Mouse (Mus musculus): ENCODE data around the gene Cntfr. TPM values are rescaled to one million over a fixed set of nuclear protein-coding genes. Genes with fewer than 3 reads are reported as not detected.
"Not testable (repeated sequence)": the region's sequence is repeated elsewhere in the genome, so short reads cannot be mapped to it uniquely, and the experiment has no call there.

Gene Cntfr
- total RNA-seq, 2 experiments from 2014 or later = 117 to 131 TPM

DNA sequence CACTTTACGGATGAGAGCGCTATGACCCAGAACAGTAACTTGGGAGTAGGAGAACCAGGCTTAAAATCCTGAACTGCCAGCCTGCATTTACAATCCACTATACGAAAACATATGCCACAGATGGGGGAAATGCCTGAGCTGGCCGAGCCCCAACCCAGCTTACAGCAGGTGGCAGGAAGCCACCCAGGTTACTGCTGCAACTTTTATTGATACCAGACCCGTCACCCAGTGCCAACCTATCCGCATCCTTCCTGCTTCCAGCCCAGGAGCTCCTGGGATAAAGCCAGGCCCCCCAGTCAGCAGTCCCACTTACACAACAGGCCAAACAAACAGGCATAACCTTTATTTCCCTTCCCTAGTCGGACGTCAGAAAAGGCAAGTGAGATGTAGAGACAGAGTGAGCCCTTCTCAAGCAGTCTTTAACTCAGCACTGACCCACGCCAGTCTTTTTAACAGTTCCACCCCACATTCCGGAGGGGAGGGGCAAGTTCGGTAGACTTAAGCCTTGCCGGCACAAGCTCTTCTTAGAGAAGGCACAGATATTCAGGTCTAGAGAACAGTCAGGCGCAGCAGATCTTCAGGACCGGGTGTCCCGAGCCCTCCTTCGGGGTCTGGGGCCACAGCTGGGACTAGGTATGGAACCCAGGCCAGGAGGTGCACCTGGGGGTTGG is 15.0 kb upstream of the Cntfr start:
- no peak for DNase-seq (ENCODE audit: low spot score in 2 of 2)

DNA sequence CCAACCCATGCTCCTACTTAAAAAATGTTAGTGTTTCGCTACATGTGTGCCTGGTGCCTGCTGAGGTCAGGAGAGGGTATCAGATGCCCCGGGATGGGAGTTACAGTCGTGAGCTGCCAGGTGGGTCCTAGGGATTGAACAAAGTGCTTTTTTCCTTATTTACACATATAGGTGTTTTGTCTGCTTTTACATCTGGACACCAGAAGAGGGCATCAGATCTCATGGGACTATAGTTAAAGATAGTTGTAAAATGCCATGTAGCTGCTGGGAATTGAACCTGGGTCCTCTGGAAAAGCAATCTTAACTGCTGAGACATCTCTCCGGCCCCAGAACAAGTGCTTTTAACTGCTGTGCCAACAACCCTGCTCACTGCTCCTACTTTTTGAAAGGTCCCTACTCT is 13.3 kb upstream of the Cntfr start:
- no peak for DNase-seq (ENCODE audit: low spot score in 2 of 2)

DNA sequence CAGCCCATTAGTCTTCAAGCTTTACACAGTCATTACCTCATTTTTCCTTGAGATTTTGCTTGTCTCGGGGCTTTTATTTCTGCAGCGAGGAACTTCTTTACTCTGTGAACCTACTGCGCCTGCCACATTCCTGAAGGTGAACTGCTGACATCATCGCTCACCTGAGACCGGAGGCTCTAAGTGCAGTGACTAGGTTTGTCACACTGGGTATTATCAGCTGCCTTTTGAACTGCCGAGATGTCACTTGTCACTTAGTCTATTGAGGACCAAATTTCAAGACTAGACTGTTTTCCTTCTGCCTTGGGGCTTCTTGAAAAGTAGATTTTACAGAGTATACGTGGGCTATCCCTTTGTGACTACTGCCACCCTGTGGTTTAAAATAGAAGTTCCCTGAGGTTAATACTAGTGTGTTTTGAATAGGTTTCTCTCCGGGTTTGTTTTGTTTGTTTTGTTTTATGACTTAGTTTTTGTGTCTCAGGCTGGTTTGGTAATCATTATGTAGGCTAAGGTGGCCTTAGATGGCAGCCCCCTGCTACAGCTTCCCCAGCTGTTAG is 11.4 kb upstream of the Cntfr start:
- no peak for DNase-seq (ENCODE audit: low spot score in 2 of 2)

DNA sequence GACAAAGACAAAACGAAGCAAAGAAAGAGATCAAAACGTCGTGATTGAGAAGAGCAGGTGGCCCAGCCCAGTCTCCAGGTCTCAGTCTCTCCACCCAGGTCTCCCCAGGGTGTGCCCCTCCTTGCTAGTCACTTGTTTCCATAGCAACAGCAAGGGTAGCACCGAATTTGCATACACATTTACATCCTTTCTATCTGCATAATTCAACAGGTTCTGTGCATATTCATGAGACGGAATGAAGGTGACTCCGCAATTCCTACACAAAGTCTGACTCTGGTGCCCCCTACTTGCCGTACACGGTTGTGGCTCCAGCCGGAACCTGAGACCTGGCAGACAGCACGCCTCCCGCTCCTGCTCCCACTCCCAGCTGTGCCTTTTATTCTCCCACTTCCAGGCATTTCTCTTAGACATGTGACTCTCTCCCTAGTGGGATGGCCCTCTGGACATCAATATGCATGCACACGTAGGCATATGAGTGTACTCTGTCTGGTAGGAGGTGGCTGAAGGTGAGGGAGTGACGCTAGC is 10.2 kb upstream of the Cntfr start:
- DNase-seq (ENCODE audit: low spot score in 2 of 2) = peak; percentile 78 to 84

DNA sequence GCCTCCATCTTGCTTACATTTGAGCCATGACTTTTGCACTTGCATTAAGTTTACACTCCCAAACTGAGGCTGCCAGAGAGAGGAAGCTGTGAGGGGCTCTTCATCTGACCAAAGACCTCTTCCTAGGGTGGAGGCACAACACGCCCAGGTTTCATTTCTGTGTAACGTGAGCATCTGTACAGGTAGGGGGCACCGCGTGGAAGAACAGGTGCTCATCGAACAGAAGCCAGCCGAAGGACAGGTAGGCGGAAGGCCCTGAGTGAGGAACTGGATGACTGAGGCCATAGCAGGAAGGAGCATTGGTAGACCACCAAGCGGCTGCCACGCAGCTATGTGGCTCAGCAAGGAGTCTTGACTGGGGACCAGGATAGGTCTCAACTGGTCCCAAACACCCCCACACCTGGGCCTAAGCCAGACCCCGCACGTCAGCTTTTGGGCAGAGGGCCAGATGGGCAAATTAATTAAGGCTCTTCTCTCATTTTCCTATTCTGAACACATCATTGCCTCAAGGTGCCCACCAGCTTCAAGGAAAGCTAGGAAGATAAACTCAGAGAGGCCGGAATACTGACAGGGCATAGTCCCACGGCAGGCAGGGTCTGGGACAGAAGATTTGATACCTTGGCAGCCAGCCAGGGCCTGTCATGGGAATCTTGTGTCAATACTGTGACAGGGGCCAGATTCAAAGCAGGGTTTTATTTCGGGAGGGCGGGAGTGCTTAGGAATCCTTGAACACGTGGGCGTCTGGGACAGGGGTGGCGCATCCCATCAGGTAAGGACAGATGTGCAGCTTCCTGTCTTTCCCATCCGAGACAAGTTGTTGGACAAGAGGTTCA is 9.2 kb upstream of the Cntfr start:
- DNase-seq (ENCODE audit: low spot score in 2 of 2) = no peak

DNA sequence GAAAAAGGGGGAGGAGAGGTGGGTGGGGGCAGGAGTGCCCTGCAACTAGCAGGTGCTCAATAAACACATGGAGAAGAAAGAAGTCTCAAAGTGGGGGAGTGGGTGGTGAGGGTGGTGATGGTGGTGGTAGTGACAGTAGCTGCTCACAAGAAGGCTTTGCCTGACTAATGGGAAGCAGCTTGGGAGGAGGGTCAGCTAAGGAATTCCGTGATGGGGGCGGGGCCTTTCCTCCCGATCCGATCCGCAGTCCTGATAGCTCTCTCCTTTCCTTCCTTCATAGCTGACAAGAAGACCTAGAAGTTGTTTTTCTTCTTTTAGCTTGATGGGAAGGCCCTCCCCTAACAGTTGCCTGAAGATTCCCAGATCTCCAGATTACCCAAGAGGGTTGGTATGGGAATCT is 7.8 kb upstream of the Cntfr start:
- DNase-seq (ENCODE audit: low spot score in 2 of 2) = no peak

DNA sequence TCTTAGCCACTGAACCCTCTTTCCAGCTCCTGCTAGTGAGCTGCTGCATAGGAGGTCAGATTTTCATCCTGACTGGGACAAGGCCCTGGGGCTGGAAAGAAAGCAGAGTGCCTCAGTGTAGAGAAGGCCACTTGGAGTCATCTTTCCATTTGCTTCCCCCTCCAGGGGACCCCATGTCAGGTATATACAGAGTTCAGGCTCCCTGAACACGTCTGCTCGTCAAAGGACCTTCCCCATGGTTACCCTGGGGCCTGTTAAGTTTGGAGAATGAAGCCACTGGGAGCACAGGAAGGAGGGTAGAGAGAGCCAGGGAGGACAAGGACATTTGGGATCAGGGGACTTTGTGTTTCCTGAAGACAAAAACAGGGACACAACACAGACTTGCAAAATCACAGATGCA is 5.3 kb upstream of the Cntfr start:
- DNase-seq (ENCODE audit: low spot score in 2 of 2) = not testable (repeated sequence)

DNA sequence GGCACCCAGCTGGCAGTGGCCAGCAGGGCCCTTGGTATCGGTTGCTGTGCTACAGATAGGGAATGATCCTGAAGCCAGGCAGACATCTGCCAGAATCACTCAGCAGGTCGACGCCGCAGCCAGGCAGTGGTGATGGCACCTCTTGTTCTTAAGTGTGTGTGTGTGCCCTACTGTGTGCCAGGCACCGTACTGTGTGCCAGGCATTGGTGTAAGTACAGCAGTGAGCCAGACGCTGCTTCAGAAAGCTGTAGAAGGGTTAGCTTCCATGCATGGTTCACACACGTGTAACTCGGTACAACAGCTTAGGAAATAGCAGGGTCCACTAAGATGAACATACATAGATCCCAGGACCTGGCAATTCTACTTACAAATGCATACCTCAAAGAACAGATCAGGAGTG is 3.3 kb upstream of the Cntfr start:
- not testable (repeated sequence) for DNase-seq (ENCODE audit: low spot score in 2 of 2)

DNA sequence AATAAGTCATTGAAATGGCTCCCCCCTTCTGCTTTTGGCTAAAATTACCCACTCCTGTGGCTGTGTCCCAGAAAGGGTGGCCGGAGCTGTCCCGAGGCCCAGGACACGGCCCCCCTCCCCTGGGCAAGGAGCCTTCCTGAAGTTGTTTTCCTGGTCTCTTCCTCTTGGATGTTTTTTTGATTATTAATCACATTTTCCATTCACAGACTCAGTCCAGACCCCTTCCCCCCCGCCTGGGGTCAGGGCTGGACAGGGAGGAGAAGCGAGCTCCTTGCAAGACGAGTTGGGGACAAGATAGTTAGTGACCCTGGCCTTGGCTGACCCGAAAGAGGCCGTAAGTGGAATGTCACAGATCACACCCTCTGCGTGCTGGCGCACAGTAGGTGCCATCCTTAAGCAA is 2.9 kb upstream of the Cntfr start, which contains the start of gene Il11ra1:
TSS of gene Il11ra1 (plus strand) at position 207 of the 400 bp plus-strand sequence.
- DNase-seq (ENCODE audit: low spot score in 2 of 2) = not testable (repeated sequence)

DNA sequence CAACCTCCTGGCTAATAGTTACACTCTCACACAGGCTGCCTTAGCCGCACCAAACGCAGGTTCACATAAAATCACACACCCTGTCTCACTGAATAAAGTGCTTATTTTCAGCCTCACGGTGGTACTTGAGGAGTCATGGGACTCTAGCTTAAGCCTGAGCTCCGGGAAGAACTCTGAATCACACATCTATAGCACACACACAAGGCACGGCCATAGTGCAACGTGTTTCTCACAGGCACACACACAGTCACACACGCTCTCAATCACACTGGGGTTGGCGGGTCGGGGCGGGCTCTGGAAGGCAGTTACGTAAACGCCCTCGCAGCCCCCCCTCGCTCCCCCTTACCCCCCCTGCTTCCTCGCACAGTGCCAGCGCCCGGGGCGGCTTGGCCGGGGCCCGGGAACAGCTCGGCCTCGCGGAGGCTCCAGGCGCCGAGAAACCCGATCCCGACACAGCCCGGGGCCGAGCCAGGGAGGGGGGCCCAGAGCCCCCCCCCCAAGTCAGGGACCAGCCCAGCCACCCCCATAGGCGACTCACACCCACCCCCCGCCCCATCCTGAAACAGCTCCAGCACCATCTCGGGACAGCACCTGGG is 1.6 kb upstream of the Cntfr start:
- DNase-seq (ENCODE audit: low spot score in 2 of 2) = not testable (repeated sequence)

DNA sequence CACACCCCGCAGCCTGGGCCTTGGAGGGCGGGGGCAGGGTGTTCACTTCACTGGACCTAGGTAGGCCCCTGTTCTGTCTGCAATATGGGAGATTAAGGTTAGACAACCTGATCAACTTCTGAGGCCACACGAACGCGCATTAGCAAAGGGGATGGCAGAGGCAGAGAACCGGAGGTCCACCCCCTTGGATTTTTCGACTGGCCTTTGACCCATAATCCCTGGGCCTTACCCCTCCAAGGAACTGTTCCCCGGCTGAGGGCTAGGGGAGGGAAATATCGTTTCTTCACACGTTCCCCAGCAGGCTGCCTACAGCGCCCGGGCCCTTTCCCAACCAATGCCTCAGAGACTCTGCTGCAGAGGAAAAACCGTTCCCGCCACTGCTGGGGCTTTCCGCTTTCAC is 437 bp downstream of the Cntfr start:
- DNase-seq (ENCODE audit: low spot score in 2 of 2) = not testable (repeated sequence)

DNA sequence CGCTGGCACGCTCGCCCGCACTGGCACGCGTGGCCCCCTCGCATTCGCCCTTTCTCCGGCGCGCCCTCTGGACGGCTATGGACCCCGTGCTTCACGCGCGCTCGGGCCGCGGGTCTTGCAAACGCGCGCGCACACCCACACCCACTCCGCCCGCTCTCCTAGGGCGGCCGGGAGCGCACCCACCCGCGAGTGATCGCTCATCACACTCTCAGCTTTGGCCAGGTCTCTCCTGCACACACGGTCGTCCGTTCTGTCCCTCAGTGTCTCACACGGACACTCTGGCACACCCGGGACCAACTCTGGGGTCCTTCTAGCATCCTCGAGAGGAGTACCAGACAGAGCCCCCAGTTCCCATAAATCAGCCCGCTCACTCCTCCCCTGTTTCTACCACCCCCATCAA is 1.1 kb downstream of the Cntfr start:
- not testable (repeated sequence) for DNase-seq (ENCODE audit: low spot score in 2 of 2)

DNA sequence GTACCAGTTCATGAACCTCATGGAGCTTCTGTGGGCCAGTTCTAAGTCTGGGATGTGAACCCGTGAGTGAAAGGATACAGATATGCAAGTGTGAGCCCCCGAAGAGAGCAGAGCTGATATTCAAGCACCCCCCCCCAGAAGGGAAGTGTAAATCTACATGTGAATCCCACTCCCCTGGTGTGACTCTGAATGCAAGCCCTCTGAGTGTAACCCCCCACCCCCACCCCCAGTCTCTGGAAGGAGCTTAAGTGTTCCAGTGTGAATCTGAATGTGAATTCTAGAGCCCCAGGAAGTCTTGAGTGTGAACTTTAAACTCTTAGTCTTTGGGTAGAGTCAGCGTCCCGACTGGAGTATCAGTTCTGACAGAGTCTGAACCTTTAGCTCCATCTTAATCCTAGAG is 3.4 kb downstream of the Cntfr start:
- DNase-seq (ENCODE audit: low spot score in 2 of 2) = not testable (repeated sequence)

DNA sequence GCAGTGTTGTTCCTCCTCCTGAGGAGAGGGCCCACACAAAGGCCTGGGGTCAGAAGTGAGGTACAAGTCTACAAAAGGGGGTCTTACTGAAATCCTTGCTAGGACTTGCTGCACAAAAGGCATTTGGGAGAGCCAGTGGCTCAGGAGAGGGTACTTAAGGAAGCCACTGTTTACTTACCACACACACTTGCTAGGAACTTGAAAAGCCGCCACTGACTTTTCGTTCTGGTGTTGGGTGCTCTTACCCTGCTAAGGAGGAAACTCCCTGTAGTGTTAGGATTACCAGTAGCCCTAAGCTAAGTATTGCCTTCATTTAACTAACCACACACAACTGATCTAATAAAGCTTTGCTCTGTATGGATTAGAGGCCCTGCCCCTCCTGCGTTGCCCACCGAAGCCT is 6.9 kb downstream of the Cntfr start:
- not testable (repeated sequence) for DNase-seq (ENCODE audit: low spot score in 2 of 2)

DNA sequence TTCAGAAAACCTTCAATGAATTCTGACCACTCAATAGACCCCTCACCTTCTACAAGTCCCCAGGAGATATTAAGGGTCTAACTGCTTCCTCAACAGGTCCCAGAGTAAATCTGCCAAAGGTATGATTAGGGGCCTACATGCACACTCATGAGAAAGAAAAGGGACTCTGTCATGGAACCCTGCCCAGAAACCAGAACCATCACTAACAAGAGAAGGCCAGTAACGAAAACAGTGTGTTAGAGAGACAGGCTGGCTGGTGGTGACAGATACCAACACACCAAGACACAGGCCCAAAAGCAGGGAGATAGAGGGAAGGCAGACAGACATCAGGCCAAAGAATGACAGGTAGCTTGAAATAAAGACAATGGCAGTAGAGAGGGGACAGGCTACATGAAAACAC is 8.3 kb downstream of the Cntfr start:
- not testable (repeated sequence) for DNase-seq (ENCODE audit: low spot score in 2 of 2)

DNA sequence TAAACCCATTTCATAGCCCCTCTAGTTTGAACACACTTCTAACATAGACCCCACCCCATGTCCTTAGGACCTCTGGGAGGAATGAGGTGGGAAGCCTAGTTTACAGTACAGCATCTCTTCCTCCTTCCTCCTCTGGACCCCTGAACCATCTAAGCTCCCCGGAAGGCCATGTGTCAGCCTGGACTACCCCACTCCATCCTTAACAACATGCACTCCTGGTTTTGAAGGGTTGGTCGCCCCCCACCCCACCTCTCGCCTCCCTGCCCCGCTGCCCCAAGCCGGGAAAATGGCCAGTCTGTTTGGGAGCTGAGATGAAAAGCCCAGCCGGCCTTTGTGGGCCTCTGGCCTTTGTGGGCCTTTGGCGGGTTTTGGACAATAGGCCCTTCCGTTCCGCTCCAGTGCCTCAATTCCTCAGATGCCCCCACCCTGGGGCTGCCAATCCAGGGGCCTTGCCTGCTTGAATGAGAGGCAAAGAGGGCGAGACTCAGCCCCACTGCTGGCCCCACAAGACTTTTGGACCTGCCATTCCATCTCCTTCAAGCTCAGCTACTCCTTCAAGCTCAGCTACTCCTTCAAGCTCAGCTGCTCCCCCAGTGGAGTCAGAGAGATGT is 10.9 kb downstream of the Cntfr start:
- DNase-seq (ENCODE audit: low spot score in 2 of 2) = not testable (repeated sequence)

DNA sequence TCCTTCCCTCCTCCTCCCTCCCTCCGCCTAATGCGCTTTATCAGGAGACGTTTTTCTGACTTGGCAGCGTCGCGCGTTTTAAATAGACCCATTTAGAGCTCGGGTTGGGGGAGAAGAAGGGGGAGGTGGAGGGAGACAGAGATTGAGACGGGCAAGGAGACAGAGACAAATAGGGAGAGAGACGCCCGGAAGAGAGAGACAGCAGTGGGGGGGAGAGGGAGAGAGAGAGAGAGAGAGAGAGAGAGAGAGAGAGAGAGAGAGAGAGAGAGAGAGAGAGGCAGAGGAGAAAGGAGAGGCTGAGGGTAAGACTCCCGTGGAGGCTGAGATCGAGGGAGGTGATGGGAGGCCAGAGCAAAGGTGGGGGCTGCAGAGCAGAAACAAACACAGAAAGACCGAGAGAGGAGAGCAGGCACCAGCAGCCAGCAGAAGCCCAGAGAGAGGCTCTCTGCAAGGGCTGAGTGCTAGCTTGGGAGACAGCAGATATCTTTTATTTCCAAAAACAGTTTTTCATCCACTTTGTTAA is 11.9 kb downstream of the Cntfr start:
- not testable (repeated sequence) for DNase-seq (ENCODE audit: low spot score in 2 of 2)

DNA sequence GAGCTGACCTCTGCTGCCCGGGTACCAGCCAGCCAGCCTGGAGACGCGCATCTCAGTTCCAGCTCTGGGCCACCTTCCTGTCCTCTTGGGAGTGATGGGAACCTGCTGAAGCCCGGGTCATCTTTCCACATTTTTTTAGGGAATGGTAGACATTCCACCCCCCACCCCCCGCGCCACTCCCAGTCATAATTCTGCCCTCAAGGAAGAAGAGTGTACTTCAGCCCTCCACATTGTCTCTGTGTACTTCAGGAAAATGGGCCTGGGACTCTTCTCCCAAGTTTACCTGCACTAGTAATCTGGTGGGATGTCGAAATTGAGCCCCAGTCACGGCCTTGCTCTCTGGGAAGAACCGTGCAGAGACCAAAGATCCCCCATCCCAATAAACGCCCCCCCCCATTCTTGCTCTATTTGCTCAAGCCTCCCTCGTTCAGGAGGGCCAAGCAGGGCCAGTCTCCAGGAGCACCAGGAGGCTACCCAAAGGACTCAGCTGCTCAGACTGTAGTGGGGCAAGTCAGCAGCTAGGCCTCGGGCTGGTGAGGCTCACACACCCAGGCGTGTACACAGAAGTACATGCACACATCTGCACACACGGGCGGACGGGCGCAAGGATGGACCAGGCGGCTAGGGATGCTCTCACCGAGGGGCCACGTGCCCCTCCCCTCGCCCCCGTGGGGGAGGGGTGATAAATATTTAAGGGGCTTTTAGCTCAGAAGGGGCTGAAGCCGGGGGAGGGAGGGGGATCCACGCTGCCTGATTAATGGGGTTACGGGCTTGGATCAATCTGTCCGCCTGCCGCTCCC is 12.6 kb downstream of the Cntfr start:
- DNase-seq (ENCODE audit: low spot score in 2 of 2) = not testable (repeated sequence)

DNA sequence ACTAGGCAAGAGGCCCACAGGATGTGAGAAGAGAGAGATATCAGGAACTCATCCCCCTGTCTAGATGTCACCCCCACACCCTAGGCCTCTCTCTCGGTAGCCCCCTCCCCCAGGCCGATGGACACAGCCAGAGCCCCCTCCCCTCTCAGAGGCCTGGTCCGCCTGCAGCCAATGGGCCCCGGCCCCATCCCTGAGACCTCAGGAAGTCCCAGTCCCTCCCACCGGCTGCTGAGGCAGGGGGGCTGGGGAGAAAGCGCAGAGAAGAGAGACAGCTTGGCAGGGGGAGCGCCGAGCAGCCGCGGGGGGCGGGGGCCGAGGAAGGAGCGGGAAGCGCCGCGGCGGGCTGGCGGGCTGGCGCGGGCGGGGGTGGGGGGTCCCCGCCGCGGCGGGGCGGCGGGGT is 13.6 kb downstream of the Cntfr start:
- not testable (repeated sequence) for DNase-seq (ENCODE audit: low spot score in 2 of 2)

DNA sequence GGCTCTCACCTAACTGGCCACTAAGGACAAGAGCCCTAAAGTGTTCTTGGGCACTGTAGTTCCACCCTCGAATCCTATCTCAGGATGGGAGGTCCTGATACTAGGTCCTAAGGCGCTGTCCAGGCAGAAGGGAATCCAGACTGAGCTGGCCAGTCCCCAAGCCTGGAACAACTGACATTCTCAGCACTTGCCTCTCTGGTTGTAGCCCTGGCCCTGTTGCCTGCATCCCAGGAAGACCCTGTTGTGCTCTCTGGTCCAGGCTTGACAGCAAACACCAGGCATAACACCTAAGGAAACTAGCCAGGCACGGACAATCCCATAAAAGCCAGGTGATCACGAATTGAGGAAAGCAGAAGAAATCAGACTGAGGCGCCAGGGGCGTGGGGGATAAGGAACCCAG is 14.1 kb downstream of the Cntfr start:
- no peak for DNase-seq (ENCODE audit: low spot score in 2 of 2)

Data from left cerebral cortex, adult 18-20 months (tissue).